Mouse (Mus musculus): ENCODE measurements around the gene Mrps11. TPM values are rescaled to one million over a fixed set of nuclear protein-coding genes. Genes with fewer than 3 reads are reported as not detected.

Gene Mrps11
- polyA plus RNA-seq, 1 experiment from 2014 or later, result 54.2 TPM

DNA sequence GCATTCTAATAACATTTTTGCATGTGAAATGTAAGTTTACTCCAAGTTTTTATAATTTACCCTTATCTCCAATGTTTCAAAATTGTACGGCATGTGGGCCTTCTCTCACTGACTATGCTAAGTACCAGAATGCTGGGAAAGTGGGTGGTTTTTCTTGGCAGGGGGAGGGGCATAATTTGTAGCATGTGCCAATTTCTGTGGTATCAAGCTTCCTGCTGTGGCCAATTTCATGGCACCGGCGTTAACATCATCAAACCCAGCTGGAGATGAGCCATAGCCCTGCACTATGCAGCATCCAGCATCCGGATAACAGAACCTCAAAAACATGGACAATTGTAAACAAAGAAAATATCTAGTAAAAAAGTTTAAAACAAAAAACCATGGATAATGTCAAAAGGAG lies 54.3 kb downstream of the Mrps11 start:
- no peak for ATAC-seq (ENCODE audit: low read depth)
- WGBS (ENCODE audit: insufficient replicate concordance), result 73% methylated on average over 4 of the region's 4 CpGs

DNA sequence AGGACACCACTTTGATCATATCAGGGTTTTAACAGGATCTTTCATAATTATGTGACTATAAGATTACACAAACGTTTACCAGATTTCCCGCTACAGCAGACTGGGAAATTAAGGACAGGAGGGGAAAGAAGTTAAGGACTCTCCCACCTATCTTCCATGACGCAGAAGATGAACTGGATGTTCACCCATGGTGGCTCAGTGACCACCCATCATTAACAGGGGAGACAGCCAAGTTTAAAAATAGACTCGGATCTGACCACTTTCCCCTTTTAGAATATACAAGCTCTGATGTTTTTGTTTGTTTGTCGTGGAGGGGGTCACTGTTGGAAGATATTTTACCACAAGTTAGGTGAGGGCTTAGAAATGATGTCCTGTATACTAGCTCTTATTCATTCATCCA lies 58.7 kb downstream of the Mrps11 start:
- no peak overlapping the region for H3K4me2 ChIP-seq
- H3K9ac ChIP-seq, result no peak overlapping the region
- H3K27ac ChIP-seq, result no peak overlapping the region
- ATAC-seq (ENCODE audit: low read depth), result no peak
- H3K4me1 ChIP-seq (replicated peaks), result peaks cover 14% of the 10 kb centered on the region
- H3K27me3 ChIP-seq, result no peaks in the 10 kb centered on the region
- WGBS (ENCODE audit: insufficient replicate concordance), result 74% methylated on average over 5 of the region's 5 CpGs
- DNase-seq, result no peak
- H3K4me3 ChIP-seq (replicated peaks), result no peak overlapping the region
- H3K36me3 ChIP-seq, result peaks cover 56% of the 10 kb centered on the region
- H3K9me3 ChIP-seq (replicated peaks), result no peaks in the 10 kb centered on the region

More for the DNA sequence above, 54.3 kb downstream of the Mrps11 start:
- no peaks in the 10 kb centered on the region for H3K27me3 ChIP-seq
- peaks cover 62% of the 10 kb centered on the region for H3K36me3 ChIP-seq
- H3K27ac ChIP-seq, result no peak overlapping the region
- H3K4me2 ChIP-seq, result no peak overlapping the region
- 0 out of 2 replicates have a peak, but pooled peaks cover 3% of the 10 kb centered on the region for H3K4me1 ChIP-seq (replicated peaks)
- no peak overlapping the region for H3K4me3 ChIP-seq (replicated peaks)
- no peak overlapping the region for H3K9ac ChIP-seq
- H3K9me3 ChIP-seq (replicated peaks), result no peaks in the 10 kb centered on the region
- no peak for DNase-seq

Other genes with a start within 250 kb of the Mrps11 start
- 0.20 TPM in 2 replicates for gene Ntrk3, start 45.1 kb upstream of the Mrps11 start, polyA plus RNA-seq (2015; fragmentation: Nextera tagmentation; extraction: Ambion mirVana)
- 62.5 and 63.4 TPM in 2 replicates for gene Mrpl46, start 412 bp downstream of the Mrps11 start, polyA plus RNA-seq (2015; fragmentation: Nextera tagmentation; extraction: Ambion mirVana)
- 10.1 and 10.6 TPM in 2 replicates for gene Det1, start 64.1 kb downstream of the Mrps11 start, polyA plus RNA-seq (2015; fragmentation: Nextera tagmentation; extraction: Ambion mirVana)
- 27.4 and 28.1 TPM in 2 replicates for gene Aen, start 112.7 kb downstream of the Mrps11 start, polyA plus RNA-seq (2015; fragmentation: Nextera tagmentation; extraction: Ambion mirVana)
- 21.6 and 26.2 TPM in 2 replicates for gene Isg20, start 130.3 kb downstream of the Mrps11 start, polyA plus RNA-seq (2015; fragmentation: Nextera tagmentation; extraction: Ambion mirVana)

Measured in liver, embryonic 13.5 days (tissue).